Mouse (Mus musculus): ENCODE results near the gene Ovol2.
A peak's percentile ranks its signal among the peaks of the same experiment; 100 is the strongest.
"Not testable (repeated sequence)": the region's sequence is repeated elsewhere in the genome, so short reads cannot be mapped to it uniquely, and the experiment has no call there.

Gene Ovol2

GRCm38 (mm10) chr2:144331401-144332302, at the start of gene Ovol2:
Ovol2 (minus strand) TSS chr2:144332146.
- DNase-seq, result peak; percentile 75 to 87

- no peak for DNase-seq
Measured at GRCm38 (mm10) chr2:144381741-144382140, 49.8 kb upstream of the Ovol2 start.

- no peak for DNase-seq
Measured at GRCm38 (mm10) chr2:144381293-144381692, 49.3 kb upstream of the Ovol2 start.

- DNase-seq, result no peak
Measured at GRCm38 (mm10) chr2:144375063-144375703, 43.2 kb upstream of the Ovol2 start.

GRCm38 (mm10) chr2:144373063-144373462, 41.1 kb upstream of the Ovol2 start:
- no peak for DNase-seq

GRCm38 (mm10) chr2:144371566-144371965, 39.6 kb upstream of the Ovol2 start:
- no peak for DNase-seq

- peak; percentile 17 to 57 for DNase-seq
Measured at GRCm38 (mm10) chr2:144369511-144369910, 37.6 kb upstream of the Ovol2 start.

- DNase-seq, result no peak
Measured at GRCm38 (mm10) chr2:144369020-144369421, 37.1 kb upstream of the Ovol2 start.

GRCm38 (mm10) chr2:144368400-144369019, 36.6 kb upstream of the Ovol2 start, which contains the start of the genes Kat14 and Pet117:
Kat14 (plus strand) TSS chr2:144368983.
Pet117 (plus strand) TSS chr2:144368996.
- peak; percentile 99 for DNase-seq

GRCm38 (mm10) chr2:144352843-144353242, 20.9 kb upstream of the Ovol2 start:
- DNase-seq, result no peak

GRCm38 (mm10) chr2:144348525-144348924, 16.6 kb upstream of the Ovol2 start:
- DNase-seq, result no peak

- no peak for DNase-seq
Measured at GRCm38 (mm10) chr2:144343158-144343557, 11.2 kb upstream of the Ovol2 start.

GRCm38 (mm10) chr2:144338149-144338548, 6.2 kb upstream of the Ovol2 start:
- not testable (repeated sequence) for DNase-seq

GRCm38 (mm10) chr2:144337701-144338100, 5.8 kb upstream of the Ovol2 start:
- no peak for DNase-seq

GRCm38 (mm10) chr2:144337230-144337629, 5.3 kb upstream of the Ovol2 start:
- DNase-seq, result no peak

- DNase-seq, result peak in 1 of 2 experiments; percentile 10
Measured at GRCm38 (mm10) chr2:144333138-144333842, 1.3 kb upstream of the Ovol2 start.

- DNase-seq, result no peak
Measured at GRCm38 (mm10) chr2:144332486-144332885, 540 bp upstream of the Ovol2 start.

- DNase-seq, result peak in 1 of 2 experiments; percentile 76
Measured at GRCm38 (mm10) chr2:144330960-144331371, 980 bp downstream of the Ovol2 start.

GRCm38 (mm10) chr2:144330352-144330959, 1.5 kb downstream of the Ovol2 start:
- DNase-seq, result peak; percentile 46 to 66

GRCm38 (mm10) chr2:144329937-144330336, 2.0 kb downstream of the Ovol2 start:
- peak; percentile 27 to 41 for DNase-seq

GRCm38 (mm10) chr2:144329451-144329850, 2.5 kb downstream of the Ovol2 start:
- DNase-seq, result no peak

- no peak for DNase-seq
Measured at GRCm38 (mm10) chr2:144324218-144324617, 7.7 kb downstream of the Ovol2 start.

All from kidney, postnatal 25 days (tissue).